7 mouse cellular contexts compared by ENCODE assay signal in genomic region chr10:91166890-91167289, GRCm38 (mm10). TPM values are rescaled to one million over a fixed set of nuclear protein-coding genes. Genes with fewer than 3 reads are reported as not detected.
DNase-seq lines count a peak whose midpoint lies in the region; TF ChIP-seq lines count a peak whose summit lies in the region.

No protein-coding gene starts in this region.

- H3K9me3 ChIP-seq in ES-Bruce4 (replicated peaks; ENCODE audit: control insufficient read depth, insufficient read depth, low read length, poor library complexity, severe bottlenecking) = no peaks in the 10 kb centered on the region

- H3K27ac ChIP-seq in ES-Bruce4 (ENCODE audit: insufficient read depth, low read length) = no peak overlapping the region

- no peak for TF ChIP-seq EP300 in ES-Bruce4 (IDR thresholded peaks at IDR 0.05; ENCODE audit: insufficient read depth, low read depth, low read length)

- 0 out of 2 replicates have a peak overlapping the region, but pooled peaks have one; percentile 46 for H3K9ac ChIP-seq in ES-Bruce4 (ENCODE audit: low read depth, poor library complexity, severe bottlenecking)

- TF ChIP-seq CTCF in C2C12 (IDR thresholded peaks at IDR 0.05; ENCODE audit: control insufficient read depth, insufficient read depth, insufficient read length) = no peak
- TF ChIP-seq CTCF in ES-Bruce4 (IDR thresholded peaks at IDR 0.05; ENCODE audit: low read depth, low read length) = no peak

- no peaks in the 10 kb centered on the region for H3K27me3 ChIP-seq in C2C12 (ENCODE audit: control insufficient read depth, insufficient read depth, insufficient read length)
- no peaks in the 10 kb centered on the region for H3K27me3 ChIP-seq in ES-Bruce4 (ENCODE audit: control insufficient read depth, insufficient read depth, low read length, poor library complexity, severe bottlenecking)

- TF ChIP-seq POLR2A in ES-Bruce4 (IDR thresholded peaks at IDR 0.05; ENCODE audit: insufficient read depth, low read length) = no peak

- H3K79me3 ChIP-seq in C2C12 (ENCODE audit: low read depth) = peaks cover 82% of the 10 kb centered on the region

- H3ac ChIP-seq in C2C12 (ENCODE audit: control insufficient read depth, insufficient read length, low read depth) = peak overlapping the region; percentile 63

- peak; percentile 36 to 52 for DNase-seq in cerebellum, postnatal 4 days (ENCODE audit: low spot score in 2 of 2)
- peak; percentile 72 to 82 for DNase-seq in heart, adult 18-20 months
- peak; percentile 41 for DNase-seq in kidney, adult 11 months
- DNase-seq in lung, adult 18-20 months = peak; percentile 57 to 72
- peak; percentile 76 for DNase-seq in retina, embryonic 14.5 days (ENCODE audit: low spot score)

- no peaks in the 10 kb centered on the region for H3K4me1 ChIP-seq in ES-Bruce4 (ENCODE audit: control insufficient read depth, insufficient read depth, low read length)

- H3K4me3 ChIP-seq in C2C12 (ENCODE audit: insufficient read depth, poor library complexity, severe bottlenecking) = no peak overlapping the region
- H3K4me3 ChIP-seq in ES-Bruce4 (ENCODE audit: low read depth, low read length) = no peak overlapping the region

- peaks cover 97% of the 10 kb centered on the region for H3K79me2 ChIP-seq in C2C12 (ENCODE audit: control insufficient read depth, insufficient read depth)

- H3K36me3 ChIP-seq in C2C12 (ENCODE audit: control insufficient read depth, insufficient read depth) (peaks cover 70% of the 10 kb centered on the region), ES-Bruce4 (ENCODE audit: control insufficient read depth, insufficient read depth, low read length, poor library complexity, severe bottlenecking) (peaks cover 45% of the 10 kb centered on the region)

TF ChIP-seq in C2C12, 6 proteins besides CTCF, POLR2A, EP300 and RAD21:
- TF ChIP-seq CEBPB (IDR thresholded peaks at IDR 0.05; ENCODE audit: low read depth) = no peak
- no peak for TF ChIP-seq MYOG (IDR thresholded peaks at IDR 0.05; ENCODE audit: control insufficient read depth, extremely low read depth, insufficient read length)
- TF ChIP-seq FOSL1 (IDR thresholded peaks at IDR 0.05; ENCODE audit: insufficient read depth, low read length, poor library complexity, severe bottlenecking) = no peak
- TF ChIP-seq MAX (IDR thresholded peaks at IDR 0.05) = peak; percentile 44

RNA-seq across cellular contexts. Expression of gene Tmpo, which starts 14.2 kb away (rescaled TPM):
- 113 TPM for polyA plus RNA-seq in C2C12 (2012; fragmentation: generic; extraction: Trizol)
- 259 and 265 TPM in 2 replicates for polyA plus RNA-seq in ES-Bruce4 (2011; ENCODE audit: insufficient read depth, insufficient read length, low read depth, missing spikeins)
- 10 to 100 TPM; 34.0 to 42.4 TPM for total RNA-seq in heart, adult 18-20 months (2021)

RNA-seq across cellular contexts. Expression of gene Slc25a3, which starts 43.0 kb away (rescaled TPM):
- polyA plus RNA-seq in C2C12 (2012; fragmentation: generic; extraction: Trizol) = 722 TPM
- polyA plus RNA-seq in ES-Bruce4 (2011; ENCODE audit: insufficient read depth, insufficient read length, low read depth, missing spikeins) = 550 and 557 TPM in 2 replicates
- total RNA-seq in heart, adult 18-20 months (2021) = 1,000 to 10,000 TPM; 2,644 to 2,919 TPM
